Mouse (Mus musculus) lung, embryonic 16.5 days (tissue): ENCODE results near the gene Ptpn14. TPM values are rescaled to one million over a fixed set of nuclear protein-coding genes. Genes with fewer than 3 reads are reported as not detected.

Source experiments
- polyA plus RNA-seq: library from polyadenylated mRNA; unstranded; fragments of >200 nt; fragmentation: Nextera tagmentation; extraction: Ambion mirVana; gene quantifications from 2 replicates; pipeline ENCODE4 v1.2.1, GENCODE M21; 2015

The Ptpn14 gene
- polyA plus RNA-seq, 1 experiment from 2014 or later, result 7.9 TPM

Other genes with a start within 250 kb of the Ptpn14 start
- 92.2 and 94.9 TPM in 2 replicates for gene Cenpf, start 40.2 kb upstream of the Ptpn14 start, polyA plus RNA-seq
- 75.6 and 80.3 TPM in 2 replicates for gene Smyd2, start 194.1 kb downstream of the Ptpn14 start, polyA plus RNA-seq